Mouse (Mus musculus) cerebral cortex, adult 2 months (tissue): ENCODE data around the gene Galt.

Experiments used
- WGBS: fragments of 180-500 bp; shearing (Covaris S2); methylation state at CpG from one replicate; pipeline ENCODE4 v1.1.7; 2018; 5-methylcytosine and 5-hydroxymethylcytosine counted together

The Galt gene

DNA sequence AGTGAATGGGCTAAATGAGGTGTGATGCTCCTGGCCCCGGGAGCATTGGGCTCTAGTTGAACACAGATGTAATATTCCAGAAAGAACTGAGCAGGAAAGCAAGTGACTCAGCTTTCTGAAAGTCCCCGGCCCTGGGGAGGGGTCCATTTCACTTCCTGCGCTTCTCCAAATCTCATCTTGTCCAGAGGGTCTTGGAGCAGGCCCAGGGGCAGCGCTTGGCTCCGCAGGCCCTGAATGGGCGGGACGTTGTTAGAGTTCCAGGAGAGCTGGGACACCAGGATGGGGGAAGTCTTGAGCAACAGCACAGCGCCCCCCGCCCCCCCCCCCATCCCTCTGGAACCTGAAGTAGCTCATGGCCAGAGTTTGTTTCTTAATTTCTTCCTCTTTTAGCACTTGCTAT is 26.2 kb downstream of the Galt start:
- 17% methylated on average over 9 of the region's 9 CpGs for WGBS

DNA sequence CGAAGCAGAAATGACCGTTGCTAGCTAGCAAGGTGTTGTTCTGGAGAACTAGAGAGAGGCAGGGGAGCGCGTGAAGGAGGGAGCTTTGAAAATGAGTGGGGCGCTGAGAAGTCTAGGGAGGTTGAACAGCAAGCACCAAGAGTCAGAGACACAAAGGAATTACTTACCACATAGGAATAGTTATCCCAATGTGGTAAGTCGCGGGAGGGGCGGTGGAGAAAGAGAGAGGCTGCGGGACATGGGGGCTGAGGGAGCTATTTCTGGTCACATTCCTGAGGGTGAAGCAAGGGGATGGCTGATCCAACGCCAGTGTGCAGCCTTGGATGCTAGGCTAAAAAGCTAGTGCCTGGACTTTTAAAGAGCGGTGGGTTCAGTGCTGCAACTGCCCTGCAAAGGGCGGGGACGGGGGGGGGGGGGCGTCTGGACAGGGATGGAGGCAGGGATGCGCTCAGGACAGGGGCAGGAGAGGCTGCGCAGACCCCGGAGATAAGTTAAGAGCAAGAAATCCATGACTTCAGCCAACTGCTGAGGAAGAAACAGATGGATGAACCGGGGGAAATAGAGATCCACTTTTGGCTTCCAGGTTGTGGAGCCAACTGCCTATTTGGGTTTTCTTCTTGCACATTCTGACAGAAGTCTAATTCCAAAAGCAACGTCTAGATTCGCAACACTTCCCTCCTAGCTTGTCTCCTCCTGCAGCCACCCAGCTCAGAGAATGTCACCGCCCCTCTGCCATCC is 26.9 kb downstream of the Galt start:
- 17% methylated on average over 15 of the region's 21 CpGs for WGBS

DNA sequence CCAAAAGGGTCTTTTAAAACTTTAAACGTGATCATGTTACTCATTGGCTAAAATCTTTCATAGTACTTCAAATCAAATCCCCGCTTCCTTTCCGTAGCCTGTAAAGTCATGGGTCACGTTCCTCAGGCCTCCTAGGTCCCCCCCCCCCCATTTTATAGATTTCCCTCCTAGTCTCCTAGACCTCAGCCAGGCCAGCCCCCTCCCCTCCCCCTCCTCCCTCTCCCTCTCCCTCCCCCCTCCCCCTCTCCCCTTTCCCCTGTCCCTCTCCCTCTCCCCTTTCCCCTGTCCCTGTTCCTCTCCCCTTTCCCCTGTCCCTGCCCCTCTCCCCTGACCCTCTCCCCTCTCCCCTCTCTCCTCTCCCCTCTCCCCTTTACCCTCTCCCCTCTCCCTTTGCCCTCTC is 27.7 kb downstream of the Galt start:
- 33% methylated on average over 4 of the region's 4 CpGs for WGBS

DNA sequence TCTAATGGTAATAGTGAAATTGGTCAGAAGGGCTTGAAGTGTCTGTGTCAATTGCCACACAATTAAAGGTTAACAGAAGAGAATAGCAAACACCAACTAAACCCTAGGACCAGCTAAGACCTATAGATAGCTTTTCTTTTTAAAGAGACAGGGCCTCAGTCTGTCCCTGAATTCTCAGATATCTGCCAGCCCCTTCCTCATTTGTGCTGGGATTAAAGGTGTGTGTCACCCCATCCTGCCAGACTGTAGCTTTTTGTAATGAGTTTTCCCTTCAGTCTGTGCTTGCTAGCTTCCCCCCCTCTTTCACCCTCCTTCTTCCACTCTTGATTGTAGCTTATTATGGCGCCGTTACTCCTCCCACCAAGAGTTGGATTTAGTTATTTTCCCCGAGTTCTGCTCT is 28.2 kb downstream of the Galt start:
- 20% methylated on average over 3 of the region's 3 CpGs for WGBS
